Comparison of ENCODE assay signal across 9 mouse cellular contexts in the genomic region with DNA sequence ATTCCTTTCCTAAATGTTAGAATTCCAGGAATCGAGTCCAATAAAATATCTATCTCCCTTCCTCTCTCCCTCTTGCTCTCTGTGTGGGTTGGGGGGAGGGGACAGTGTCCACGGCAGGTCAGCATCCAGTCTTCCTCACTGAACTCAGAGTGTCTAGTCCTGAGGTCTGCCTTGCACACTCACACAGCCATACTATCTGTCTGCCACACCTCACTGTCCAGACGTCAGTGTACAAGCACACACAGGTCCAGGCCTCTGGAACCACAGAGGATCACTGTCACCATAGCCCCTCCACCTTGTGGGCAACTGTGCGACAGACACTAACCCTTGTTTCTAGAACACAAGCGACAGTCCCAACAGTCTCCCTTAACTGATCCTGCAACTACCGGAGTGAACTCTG. TPM values are rescaled to one million over a fixed set of nuclear protein-coding genes. Genes with fewer than 3 reads are reported as not detected.
DNase-seq lines count a peak whose midpoint lies in the region; ATAC-seq and TF ChIP-seq lines count a peak whose summit lies in the region.
"Had no signal": no experiment of that assay in that cellular context is flagged by ENCODE, and none has a peak within 500 bp of the region (broad histone marks: within the 10 kb centered on the region; RNA-seq: fewer than 3 reads in every experiment).

No protein-coding gene starts in this region.

- H3K9me3 ChIP-seq in heart, embryonic 10.5 days = no peaks in the 10 kb centered on the region
- H3K9me3 ChIP-seq in lung, embryonic 16.5 days (ENCODE audit: control insufficient read depth, low read length) = no peaks in the 10 kb centered on the region
- no peaks in the 10 kb centered on the region for H3K9me3 ChIP-seq in liver, embryonic 11.5 days (ENCODE audit: control insufficient read depth, low read length)
- H3K9me3 ChIP-seq in stomach, embryonic 16.5 days (replicated peaks; ENCODE audit: control insufficient read depth, low read length) = no peaks in the 10 kb centered on the region

- H3K4me3 ChIP-seq in heart, embryonic 10.5 days = no peak overlapping the region
- no peak overlapping the region for H3K4me3 ChIP-seq in lung, embryonic 16.5 days (ENCODE audit: low read length)
- no peak overlapping the region for H3K4me3 ChIP-seq in lung, adult 2 months (replicated peaks; ENCODE audit: extremely low read depth, low read depth, low read length)
- H3K4me3 ChIP-seq in liver, embryonic 11.5 days (ENCODE audit: low read depth, low read length) = no peak overlapping the region
- no peak overlapping the region for H3K4me3 ChIP-seq in stomach, embryonic 16.5 days (replicated peaks; ENCODE audit: low read length)

- 47% methylated on average over 6 of the region's 6 CpGs for WGBS in heart, embryonic 10.5 days
- 40% methylated on average over 6 of the region's 6 CpGs for WGBS in lung, embryonic 16.5 days
- WGBS in lung, adult 2 months = 27% methylated on average over 6 of the region's 6 CpGs
- WGBS in liver, embryonic 11.5 days = 38% methylated on average over 6 of the region's 6 CpGs
- 58% methylated on average over 6 of the region's 6 CpGs for WGBS in stomach, embryonic 16.5 days

- peaks cover 15% of the 10 kb centered on the region; the same call in 1 of the 2 replicates for H3K36me3 ChIP-seq in heart, embryonic 10.5 days
- no peaks in the 10 kb centered on the region for H3K36me3 ChIP-seq in lung, embryonic 16.5 days (ENCODE audit: control insufficient read depth, insufficient read depth, low read length)
- H3K36me3 ChIP-seq in liver, embryonic 11.5 days (ENCODE audit: control insufficient read depth, insufficient read depth, low read length) = peaks cover 2% of the 10 kb centered on the region; the same call in 1 of the 2 replicates
- H3K36me3 ChIP-seq in stomach, embryonic 16.5 days (ENCODE audit: control insufficient read depth, insufficient read depth, low read length) = no peaks in the 10 kb centered on the region

- no peak overlapping the region for H3K4me2 ChIP-seq in lung, embryonic 16.5 days (ENCODE audit: low read depth, low read length)
- no peak overlapping the region for H3K4me2 ChIP-seq in liver, embryonic 11.5 days
- no peak overlapping the region for H3K4me2 ChIP-seq in stomach, embryonic 16.5 days (ENCODE audit: low read depth, low read length)

- no peak for ATAC-seq in lung, embryonic 16.5 days (ENCODE audit: low read depth)
- 0 out of 2 replicates have a peak, but pooled peaks have one; percentile 9 for ATAC-seq in liver, embryonic 11.5 days (replicated peaks; ENCODE audit: low FRiP score)
- ATAC-seq in stomach, embryonic 16.5 days (ENCODE audit: insufficient read depth, low FRiP score) = no peak
- no peak for ATAC-seq in activated CD4-positive, CD25-positive, alpha-beta regulatory T cell, adult 4 months
- ATAC-seq in monocyte, adult 5-6 weeks (replicated peaks; ENCODE audit: insufficient number of reproducible peaks, low FRiP score, low TSS enrichment, poor library complexity, severe bottlenecking) = no peak

- no peak for DNase-seq in heart, embryonic 10.5 days (ENCODE audit: low spot score)
- no peak for DNase-seq in heart, adult 8-10 months (ENCODE audit: low spot score)
- no peak for DNase-seq in lung, adult 2 months
- no peak for DNase-seq in liver, embryonic 11.5 days (ENCODE audit: low spot score)
- DNase-seq: right cerebral cortex, postnatal 14 days had no signal

- H3K9ac ChIP-seq in lung, embryonic 16.5 days (ENCODE audit: low read length) = peak overlapping the region; percentile 43; the same call in 1 of the 2 replicates
- no peak overlapping the region for H3K9ac ChIP-seq in liver, embryonic 11.5 days (ENCODE audit: low read depth, low read length)
- H3K9ac ChIP-seq in stomach, embryonic 16.5 days (ENCODE audit: low read length) = peak overlapping the region; percentile 36

- no peak for TF ChIP-seq CTCF in lung, adult 2 months (IDR thresholded peaks at IDR 0.05; ENCODE audit: insufficient read depth, low read length)

- H3K27me3 ChIP-seq in heart, embryonic 10.5 days (ENCODE audit: insufficient read depth, poor library complexity, severe bottlenecking) = no peaks in the 10 kb centered on the region
- no peaks in the 10 kb centered on the region for H3K27me3 ChIP-seq in lung, embryonic 16.5 days (ENCODE audit: control insufficient read depth, insufficient read depth, low read depth, low read length)
- H3K27me3 ChIP-seq in liver, embryonic 11.5 days (replicated peaks; ENCODE audit: control insufficient read depth, insufficient read depth, low read length) = no peaks in the 10 kb centered on the region
- H3K27me3 ChIP-seq in stomach, embryonic 16.5 days (ENCODE audit: control insufficient read depth, insufficient read depth, low read length) = no peaks in the 10 kb centered on the region

- peaks cover 97% of the 10 kb centered on the region for H3K4me1 ChIP-seq in heart, embryonic 10.5 days
- H3K4me1 ChIP-seq in lung, embryonic 16.5 days (replicated peaks; ENCODE audit: control insufficient read depth, insufficient read depth, low read length) = peaks cover 88% of the 10 kb centered on the region
- H3K4me1 ChIP-seq in lung, adult 2 months (ENCODE audit: control insufficient read depth, insufficient read depth, low read length) = peaks cover 81% of the 10 kb centered on the region
- peaks cover 73% of the 10 kb centered on the region for H3K4me1 ChIP-seq in liver, embryonic 11.5 days (replicated peaks; ENCODE audit: control insufficient read depth, insufficient read depth, low read length)
- peaks cover 94% of the 10 kb centered on the region for H3K4me1 ChIP-seq in stomach, embryonic 16.5 days (ENCODE audit: control insufficient read depth, insufficient read depth, low read length)

- peak overlapping the region; percentile 63 for H3K27ac ChIP-seq in heart, embryonic 10.5 days
- H3K27ac ChIP-seq in lung, embryonic 16.5 days (ENCODE audit: low read length) = peak overlapping the region; percentile 90
- no peak overlapping the region for H3K27ac ChIP-seq in liver, embryonic 11.5 days (ENCODE audit: low read depth, low read length)
- H3K27ac ChIP-seq in stomach, embryonic 16.5 days (ENCODE audit: low read length) = peak overlapping the region; percentile 86

- no peak for TF ChIP-seq POLR2A in lung, adult 2 months (IDR thresholded peaks at IDR 0.05; ENCODE audit: borderline replicate concordance, extremely low read depth, low read depth, low read length)

RNA-seq across cellular contexts. Expression of a gene that starts 18.8 kb away (rescaled TPM):
- polyA plus RNA-seq in heart, embryonic 10.5 days (2016; fragmentation: Nextera tagmentation; extraction: Ambion mirVana) = 34.5 and 37.5 TPM in 2 replicates
- 100 to 1,000 TPM in 1 of 4 experiments, 10 to 100 TPM in 3; 72.5 to 127 (median 97.2) TPM for total RNA-seq in heart, adult 8-10 months (2022)
- polyA plus RNA-seq in lung, embryonic 16.5 days (2015; fragmentation: Nextera tagmentation; extraction: Ambion mirVana) = 71.7 and 77.6 TPM in 2 replicates
- polyA plus RNA-seq in lung, adult 2 months (2012; rRNA removed) = 133 and 162 TPM in 2 replicates
- polyA plus RNA-seq in liver, embryonic 11.5 days (2014; fragmentation: Nextera tagmentation; extraction: Ambion mirVana) = 49.8 and 53.0 TPM in 2 replicates
- polyA plus RNA-seq in stomach, embryonic 16.5 days (2015; fragmentation: Nextera tagmentation; extraction: Ambion mirVana) = 54.5 and 63.5 TPM in 2 replicates
- 100 to 1,000 TPM; 243 to 280 TPM for polyA plus RNA-seq in activated CD4-positive, CD25-positive, alpha-beta regulatory T cell, adult 4 months (2017; shearing (Covaris generic))
- 908 to 1,221 TPM (median 925 TPM) in 3 replicates for total RNA-seq in monocyte, adult 5-6 weeks (2017)
